Mouse (Mus musculus) frontal cortex, postnatal 36 days (tissue): Measurements from ENCODE around the gene P3h4.

Source experiments
- DNase-seq, 2 experiments: peaks; one replicate each; pipeline ENCODE4 v3.0.0; 2022; ENCODE audit warnings: low spot score in 2 of 2

Gene P3h4

DNA sequence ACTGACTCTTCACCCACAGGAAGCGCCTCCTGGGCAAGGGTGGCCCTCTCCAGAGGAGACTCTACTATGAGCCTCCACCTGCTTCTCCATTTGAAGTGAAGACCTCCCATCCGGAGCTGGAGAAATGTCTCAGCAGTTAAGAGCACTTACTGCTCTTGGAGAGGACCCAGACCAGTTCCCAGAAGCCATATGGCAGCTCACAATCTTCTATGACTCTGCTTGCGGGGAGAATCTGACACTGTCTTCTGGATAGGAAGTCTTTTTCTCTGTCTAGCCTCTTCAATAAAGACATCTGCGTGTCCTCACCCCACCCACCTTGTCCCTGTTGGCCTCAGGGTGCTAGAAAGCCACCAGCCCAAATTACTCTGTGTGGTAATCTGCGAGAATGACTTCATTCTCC is 21.7 kb downstream of the P3h4 start:
- peak in 1 of 2 experiments; percentile 40 for DNase-seq

DNA sequence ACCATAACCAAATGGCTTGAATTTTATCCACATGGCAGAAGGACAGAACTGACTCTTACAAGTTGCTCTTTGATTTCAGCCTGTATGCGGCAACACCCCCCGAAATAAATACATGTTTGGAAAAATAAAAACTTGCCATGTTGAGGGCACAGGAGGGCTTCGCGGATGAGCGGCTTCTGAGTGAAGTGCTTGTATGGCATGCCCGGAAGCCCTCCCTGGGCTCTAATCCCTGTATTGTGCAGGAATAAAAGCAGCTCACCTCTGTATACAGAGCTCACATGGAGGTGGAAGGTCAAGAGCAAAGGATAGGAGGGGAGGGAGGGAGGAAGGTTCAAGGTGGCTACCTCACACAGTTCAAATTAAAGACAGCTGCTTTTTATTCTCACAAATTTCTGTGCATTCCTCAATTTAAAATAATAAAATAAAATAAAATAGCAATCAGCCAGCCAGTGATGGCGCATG is 22.7 kb downstream of the P3h4 start:
- DNase-seq = no peak

DNA sequence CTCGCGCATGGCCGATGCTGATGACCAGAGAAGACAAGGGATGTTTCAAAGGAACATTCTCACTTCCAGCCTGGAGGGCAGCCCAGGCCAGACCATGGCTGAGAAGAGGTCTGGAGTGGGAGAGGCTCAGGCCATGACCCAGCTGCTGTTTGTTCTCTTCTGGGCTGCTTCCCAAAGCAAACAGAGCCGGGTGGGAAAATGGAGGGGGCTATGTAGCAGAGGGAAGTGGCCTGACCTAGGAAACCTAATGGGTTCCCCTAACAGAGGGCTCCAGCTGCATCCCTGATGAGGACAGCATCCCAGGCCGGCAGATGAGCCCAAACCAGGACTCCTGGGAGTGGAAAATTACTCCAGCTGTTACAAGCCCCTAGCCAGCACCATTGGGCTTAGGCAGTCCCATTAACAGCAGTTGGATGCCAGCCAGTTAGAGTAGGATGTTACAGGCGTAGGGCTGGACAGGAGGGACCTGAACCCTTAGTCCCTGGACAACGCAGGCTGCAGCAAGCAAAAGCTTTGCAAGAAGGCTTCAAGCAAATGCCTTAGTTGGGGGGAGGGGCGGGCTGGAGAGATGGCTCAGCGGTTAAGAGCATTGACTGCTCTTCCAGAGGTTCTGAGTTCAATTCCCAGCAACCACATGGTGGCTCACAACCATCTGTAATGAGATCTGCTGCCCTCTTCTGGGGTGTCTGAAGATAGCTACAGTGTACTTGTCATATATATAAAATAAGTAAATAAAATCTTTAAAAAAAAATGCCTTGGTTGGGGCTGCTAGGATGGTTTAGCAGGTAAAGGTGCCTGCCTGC is 23.4 kb downstream of the P3h4 start:
- DNase-seq = peak in 1 of 2 experiments; percentile 46

DNA sequence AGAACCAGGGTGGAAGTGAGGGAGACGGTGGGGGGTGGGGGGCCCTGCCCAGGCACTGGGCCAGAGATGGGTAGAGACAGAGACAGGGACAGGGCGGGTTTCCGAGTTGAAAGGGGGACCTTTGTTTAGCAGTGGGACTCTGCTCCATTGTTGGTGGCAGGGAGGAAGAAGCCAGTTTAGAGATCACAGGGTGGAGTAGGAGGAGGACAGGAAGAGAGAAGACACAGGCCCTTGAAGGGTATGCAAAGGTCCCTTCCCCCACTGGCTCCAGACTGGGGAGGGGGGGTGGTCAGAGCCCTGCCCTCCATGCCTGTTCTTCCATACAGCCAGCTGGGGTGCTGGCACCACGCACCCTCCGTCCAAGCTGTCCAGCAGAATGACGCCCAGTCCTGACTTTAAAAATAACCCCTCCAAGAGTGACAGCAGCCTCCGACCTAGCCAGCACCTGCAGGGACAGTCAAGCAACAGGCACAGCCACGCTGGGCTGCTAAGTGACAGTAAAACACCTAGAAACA is 24.6 kb downstream of the P3h4 start:
- no peak for DNase-seq

DNA sequence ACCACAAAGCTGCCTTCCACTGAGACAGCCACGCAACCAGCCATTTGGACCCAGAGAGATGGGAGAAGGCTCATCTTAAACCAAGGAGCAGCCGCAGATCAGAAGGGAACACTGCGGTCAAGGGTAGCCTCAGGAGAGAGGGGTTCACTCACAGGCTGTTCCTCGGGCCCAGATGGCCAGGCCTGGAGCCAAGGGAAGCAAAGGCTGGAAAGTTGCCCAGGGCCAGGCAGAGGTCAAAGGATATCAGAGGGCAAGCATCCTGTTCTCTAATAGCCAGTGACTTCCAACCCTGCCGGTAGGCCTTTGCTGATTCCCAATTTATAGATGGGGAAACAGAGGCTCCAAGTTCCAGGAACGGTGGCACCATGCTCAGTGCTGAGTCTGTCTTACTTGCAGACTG is 26.0 kb downstream of the P3h4 start:
- no peak for DNase-seq

DNA sequence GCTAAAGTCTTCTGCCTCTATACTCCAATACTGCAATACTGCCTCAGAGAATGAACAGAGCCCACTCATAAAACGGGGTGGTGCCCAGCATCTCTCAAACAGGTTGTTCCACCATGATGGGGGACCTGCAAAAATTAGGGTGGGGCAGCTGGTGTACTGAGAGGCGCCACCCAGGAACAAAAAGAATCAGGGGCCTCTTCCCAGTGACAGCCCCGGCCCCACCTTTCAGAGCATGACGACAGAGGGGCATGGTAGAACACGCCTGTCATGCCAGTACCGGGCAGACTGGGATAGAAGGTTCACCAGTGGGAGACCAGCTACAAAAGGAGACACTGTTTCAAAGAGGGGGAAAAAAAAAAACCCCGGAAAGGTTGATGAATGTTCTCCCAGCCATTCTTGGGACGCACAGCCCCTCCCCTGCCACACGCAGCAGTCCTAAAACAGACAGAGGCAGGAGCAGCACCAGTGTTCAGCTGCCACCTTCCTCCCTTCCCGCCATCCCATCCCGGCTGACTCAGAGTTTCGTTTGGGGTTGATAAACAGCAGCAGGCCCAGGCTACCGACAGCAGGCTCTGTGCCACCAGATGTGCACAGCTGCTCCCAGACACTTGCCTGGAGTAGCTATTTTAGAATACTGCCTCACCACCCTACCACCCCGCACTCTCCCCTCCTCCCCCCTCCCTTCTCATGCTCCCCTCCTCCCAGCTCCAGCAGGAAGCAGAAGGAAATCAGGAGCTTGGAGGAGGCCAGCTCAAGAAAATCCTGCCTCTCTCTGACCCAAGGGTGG is 26.9 kb downstream of the P3h4 start:
- peak in 1 of 2 experiments; percentile 48 for DNase-seq

DNA sequence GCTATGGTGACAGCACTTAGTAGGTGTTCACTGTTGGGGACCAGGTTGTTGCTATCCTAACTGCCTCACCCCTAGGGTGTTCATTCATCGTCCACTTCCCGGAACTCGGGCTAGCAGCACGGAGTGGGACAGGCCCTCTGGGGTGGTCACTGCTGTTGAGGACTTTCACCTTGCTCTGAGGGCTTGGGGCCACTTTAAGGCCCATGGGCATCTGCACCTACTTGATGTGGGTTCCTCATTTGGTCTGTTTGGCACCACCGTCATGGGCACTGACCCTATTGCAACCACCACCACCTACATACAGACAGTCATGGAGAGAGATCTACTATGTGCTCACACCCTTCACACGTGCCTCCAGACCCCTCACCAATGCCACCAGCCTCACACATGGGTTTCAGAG is 27.5 kb downstream of the P3h4 start:
- DNase-seq = no peak

DNA sequence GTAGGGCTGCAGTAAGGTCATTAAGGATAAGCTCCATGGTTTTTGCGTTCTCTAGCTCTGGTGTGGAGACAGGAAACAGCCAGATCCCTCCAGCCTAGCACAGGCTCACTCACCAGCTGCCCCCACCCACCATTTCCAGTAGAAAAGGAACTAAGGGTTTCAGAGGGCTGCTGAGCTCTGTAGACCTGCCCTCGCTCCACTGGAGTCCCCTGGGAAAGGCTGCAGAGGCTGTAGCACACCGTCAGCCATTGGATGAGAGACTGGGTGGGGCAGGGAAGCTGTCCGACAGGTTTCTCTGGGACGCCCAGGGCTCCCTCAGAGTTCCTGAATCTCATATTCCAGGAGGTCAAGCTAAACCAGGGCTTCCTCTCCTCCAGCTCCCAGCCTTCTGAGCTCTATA is 28.1 kb downstream of the P3h4 start:
- no peak for DNase-seq

DNA sequence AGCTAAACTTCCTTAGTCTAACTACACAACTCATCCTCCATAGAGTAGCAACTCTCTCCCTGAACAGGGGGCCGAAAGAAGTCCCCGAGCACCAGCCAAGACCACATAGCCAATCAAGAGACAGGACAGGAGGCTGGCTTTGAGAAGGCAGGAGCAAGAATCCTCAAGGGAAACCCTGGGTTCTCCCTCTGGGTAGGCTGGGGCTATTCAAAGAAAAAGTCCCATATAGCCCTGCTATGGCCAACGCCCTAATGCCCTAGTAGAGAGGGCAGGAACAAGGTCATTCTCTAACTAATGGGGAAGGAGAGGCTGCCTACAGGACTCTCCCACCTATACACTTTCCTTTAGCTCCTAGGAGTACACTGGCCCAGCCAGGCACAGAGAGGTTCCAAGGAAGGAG is 29.6 kb downstream of the P3h4 start:
- no peak for DNase-seq

DNA sequence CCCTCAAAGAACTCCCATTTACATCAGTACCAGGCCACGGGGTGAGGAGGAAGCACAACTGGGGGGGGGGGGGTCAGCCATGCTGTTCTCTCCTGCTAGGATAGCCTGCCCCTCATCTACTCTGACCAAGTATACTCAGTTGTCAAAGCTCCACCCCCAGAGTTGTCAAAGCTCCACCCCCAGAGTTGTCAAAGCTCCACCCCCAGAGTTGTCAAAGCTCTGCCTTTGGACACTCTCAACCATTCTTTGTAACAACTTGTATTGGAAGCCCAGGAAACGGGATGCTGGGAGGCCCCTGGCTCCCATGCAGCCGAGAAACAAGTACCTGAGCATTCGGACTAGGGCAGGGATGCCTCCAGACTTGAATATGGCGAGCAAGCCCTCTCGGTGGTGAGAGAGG is 32.0 kb downstream of the P3h4 start:
- no peak for DNase-seq

DNA sequence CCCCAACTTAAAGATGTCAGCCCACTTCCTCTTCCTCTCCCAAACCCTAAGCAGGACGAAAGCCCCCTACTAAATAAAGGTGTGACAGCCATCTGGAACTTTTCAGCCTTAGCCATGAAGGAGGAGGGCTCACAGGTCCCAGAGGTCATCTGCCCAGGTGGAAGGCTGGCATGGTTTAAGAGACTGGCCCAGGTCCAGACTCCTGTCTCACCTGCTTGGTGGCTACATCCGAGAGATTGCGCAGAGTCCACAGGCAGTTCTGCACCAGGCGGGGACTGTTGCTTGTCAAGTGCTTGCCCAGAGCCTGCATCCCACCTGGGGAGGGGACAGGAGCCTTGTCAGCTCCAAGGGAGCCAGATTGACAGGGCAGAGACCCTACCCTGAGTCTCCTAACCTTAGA is 35.3 kb downstream of the P3h4 start:
- DNase-seq = no peak

DNA sequence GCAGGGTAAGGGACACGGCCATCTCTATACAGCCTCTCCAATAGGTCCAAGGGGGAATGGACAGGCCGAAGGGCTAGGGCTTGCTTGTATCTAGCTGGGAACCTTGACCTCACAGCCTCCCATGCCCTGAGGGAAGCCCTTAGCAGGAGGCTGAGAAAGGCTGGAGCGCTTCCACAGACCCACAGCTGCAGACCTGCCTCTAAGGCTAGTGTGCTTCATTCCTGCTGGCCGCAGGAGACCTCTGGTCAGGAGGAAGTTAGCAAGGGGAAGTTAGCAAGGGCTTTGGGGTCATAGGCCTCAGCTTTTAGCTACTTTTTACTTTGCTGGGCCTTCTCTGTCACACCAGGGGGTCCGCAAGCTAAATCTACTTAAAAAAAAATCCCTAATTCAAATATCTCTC is 36.2 kb downstream of the P3h4 start:
- DNase-seq = no peak

DNA sequence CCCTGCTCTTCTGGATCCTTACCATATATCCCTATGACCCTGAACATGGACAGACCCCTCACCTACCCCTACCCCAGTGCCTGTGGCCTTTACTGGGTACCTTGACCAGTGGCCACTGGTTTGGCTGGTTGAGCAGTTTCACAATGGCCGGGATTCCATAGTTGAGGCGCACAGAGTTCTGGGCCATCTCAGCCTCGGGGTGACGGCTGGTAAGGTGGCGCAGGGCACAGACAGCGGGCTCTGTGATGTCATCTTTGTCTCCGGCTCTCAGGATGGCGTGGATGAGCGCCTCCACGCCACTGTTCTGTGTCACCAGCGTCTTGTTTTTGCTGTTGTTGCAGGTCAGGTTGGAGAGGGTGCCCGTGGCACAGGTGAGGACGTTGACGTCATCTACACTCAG is 36.6 kb downstream of the P3h4 start:
- no peak for DNase-seq

DNA sequence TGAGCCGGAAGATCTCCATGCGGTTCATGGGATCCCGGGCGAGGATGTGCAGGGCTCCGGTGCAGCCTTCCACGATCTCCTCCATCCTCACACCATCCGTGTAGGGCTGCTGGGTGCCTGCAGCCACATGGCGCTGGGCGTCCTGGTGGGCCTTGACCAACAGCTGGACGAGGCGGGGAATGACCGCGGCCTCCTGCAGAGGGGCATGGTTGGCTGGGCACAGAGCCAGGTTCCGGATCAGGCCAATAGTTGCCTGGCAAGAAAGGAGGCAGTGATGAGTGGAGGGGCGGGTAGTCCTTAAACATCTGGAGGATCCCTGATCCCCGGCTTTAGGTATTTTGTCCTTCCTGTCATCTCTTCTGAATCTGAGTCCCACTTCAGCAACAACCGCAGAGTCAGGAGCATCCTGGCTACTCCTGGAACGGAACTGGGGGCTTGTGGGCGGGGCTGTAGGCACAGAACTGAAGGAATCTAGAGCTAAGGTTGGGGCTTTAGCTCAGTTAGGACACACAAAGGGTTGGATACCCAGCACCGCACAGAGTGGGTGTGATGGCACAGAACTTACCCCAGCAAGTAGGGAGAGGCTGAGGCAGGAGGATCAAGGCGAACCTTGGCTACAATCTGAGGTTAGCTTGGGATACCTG is 37.8 kb downstream of the P3h4 start:
- DNase-seq = no peak

DNA sequence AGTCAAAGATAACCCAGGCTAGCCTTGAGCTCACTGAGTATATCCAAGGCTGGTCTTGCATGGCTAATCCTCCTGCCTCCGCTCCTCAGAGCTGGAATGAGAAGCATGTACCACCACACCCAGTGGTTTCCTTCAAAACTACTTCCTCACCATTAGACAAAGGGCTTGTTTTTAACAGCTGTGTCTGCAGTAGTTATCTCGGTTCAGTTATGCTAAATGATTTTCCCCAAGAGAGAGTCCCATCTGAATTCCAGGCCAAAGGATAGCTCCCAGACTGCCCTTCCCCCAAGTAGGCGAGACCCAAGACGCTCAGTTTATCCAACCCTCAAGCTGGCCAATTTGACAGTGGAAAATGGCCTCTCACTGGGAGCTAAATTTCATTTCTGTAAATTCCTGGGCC is 38.6 kb downstream of the P3h4 start:
- DNase-seq = no peak

DNA sequence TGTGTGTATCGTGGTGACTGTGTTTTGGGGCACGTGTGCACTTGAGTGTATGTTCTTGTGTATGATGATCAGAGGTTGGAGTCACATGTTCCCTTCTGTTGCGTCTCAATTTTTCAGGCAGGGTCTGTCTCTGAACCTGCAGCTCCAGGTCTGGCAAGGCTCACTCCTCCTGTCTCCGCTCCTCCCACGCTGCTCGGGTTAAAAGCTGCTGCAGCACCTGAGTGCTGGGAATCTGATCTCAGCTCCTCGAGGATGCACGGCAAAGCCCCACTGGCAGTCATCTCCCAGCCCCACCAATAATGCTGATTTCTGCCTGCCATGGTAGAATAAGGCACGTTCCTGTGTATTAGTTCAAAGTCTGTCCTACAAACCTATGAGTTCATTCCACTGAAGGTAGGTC is 39.5 kb downstream of the P3h4 start:
- DNase-seq = no peak

DNA sequence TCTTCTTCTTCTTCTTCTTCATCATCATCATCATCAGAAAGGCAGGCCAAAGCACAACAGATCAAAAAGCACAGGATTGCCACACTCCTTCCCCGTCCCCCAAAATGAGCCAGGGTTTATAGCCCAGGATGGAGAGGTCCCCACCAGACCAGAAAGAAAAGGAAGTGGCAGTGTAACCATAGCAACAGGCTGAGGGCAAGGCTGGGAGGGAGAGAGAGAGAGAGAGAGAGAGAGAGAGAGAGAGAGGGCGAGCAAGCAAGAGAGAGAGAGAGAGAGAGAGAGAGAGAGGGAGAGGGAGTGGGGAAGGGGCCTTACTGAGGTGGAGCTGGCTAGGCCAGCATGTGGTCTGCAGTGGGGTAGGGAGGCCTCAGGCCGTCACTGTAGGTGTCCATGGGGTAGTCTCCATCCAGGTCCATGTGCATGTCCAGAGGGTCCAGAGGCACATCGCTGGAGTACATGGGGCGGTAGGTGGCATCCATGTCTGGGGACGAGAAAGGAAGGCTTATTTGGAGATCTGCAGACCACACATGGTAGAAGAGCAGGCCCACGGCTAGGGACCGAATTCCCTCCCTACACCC is 42.6 kb downstream of the P3h4 start:
- no peak for DNase-seq

DNA sequence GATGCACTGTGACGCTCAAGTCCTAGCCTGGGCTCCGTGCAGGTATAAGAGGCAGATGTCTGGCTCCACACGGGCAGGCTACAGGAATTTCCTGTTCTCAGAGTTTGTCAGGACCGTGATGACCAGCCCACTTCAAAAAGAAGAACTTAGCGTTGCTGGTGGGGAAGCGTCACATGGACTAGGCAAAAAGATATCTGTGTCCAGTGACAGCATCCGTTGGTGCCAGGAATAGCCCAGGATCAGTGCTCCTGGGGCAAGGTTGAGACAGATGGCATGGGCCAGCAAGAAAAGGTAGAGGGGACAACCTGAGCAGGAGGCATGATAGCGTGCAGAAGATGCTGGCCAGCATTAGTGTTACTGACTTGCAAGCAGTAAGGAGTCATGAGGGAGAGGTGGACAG is 44.8 kb downstream of the P3h4 start:
- no peak for DNase-seq

DNA sequence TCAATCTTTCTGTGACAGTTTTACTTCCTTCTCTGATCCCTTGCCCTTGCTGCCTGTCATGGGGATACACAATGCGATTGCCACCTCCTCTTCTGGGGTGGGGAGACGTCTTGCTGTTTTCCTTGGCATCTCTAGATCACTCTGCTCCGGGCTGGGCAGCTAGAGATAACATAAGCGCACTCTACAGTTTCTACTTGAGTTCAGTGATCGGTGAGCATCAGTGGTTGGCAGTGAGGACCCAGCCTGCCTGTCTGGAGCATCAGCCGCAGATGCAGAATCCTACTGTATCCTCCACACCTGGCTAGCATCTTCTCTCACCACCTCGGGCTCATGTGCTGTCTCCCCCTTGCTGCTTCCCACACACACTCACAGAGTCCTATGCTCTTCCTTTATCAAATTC is 45.5 kb downstream of the P3h4 start:
- DNase-seq = no peak

DNA sequence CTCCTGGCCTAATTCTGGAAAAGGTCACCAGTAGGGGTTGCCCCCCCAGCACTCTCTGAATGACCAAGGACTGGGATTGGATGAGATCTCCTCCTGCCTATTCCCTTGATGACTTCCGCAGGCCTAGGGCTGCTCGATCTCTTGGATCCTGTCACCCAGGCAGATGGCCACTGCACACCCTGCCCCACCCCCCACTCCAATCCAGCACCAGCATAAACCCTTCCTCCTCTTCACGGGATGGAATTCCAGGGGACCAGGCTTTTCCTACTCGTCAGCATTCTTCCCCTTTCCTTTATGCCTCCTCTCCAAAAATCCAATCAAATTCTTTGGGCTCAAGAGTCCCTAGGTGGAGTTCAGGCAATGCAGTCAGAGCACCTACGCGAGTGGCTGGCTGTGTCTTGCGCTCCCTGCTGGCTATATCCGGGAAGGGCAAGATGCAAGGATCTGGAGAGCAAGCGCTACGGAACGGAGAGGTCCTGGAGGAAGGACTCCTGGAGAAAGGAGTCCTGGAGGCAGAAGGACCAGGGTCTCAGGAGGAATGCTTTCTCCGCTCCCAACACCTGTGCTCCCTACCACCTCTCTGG is 51.6 kb downstream of the P3h4 start:
- DNase-seq = peak; percentile 55 to 69

DNA sequence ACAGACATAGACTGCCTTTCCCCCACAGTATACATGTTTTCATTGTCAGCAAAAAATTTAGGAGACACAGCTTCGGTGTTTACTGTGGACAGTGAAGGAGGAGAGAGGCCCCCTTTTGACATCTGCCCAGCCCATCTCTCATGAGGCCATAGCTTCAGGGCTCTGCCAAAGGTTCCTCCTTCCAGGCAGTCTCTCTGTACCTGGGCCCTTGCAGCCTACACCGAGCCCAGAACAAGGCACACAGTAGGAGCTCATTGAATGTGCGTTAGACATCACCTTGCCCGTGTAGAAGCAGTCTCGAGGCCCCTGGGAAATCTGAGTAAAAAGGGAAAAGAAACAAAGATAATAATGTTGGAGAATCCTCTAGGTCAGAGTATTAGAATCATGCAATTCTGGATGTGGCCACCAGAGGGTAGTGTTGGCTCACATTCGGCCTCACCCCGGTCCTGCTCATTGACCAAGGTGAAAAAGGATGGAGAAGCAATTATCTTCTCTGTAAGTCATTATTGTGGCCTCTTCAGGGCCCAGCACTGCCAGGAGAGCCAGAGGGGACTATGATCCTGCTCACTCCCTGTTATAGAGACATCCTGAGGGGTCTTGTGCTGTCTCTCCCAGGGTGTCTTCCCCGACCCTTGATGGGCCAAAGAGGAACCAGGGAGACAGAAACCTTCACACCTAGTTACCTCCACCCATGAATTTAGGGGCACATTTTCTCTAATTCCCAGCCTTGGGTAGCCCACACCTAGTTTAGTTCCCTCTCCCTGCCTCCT is 52.2 kb downstream of the P3h4 start:
- peak; percentile 79 to 83 for DNase-seq
